Mouse (Mus musculus): Measurements from ENCODE around the gene Ms4a4a. TPM values are rescaled to one million over a fixed set of nuclear protein-coding genes. Genes with fewer than 3 reads are reported as not detected.

Gene Ms4a4a
- polyA plus RNA-seq, 1 experiment = 1.2 TPM

- Histone ChIP-seq H3K27me3 (replicated peaks) (no peaks in the 10 kb centered on the region), H3K36me3 (replicated peaks; ENCODE audit: low read length) (no peaks in the 10 kb centered on the region), H3K4me3 (replicated peaks) (no peak overlapping the region), H3K9me3 (no peaks in the 10 kb centered on the region), H3K4me1 (no peaks in the 10 kb centered on the region)
- TF ChIP-seq FLI1 (IDR thresholded peaks at IDR 0.05; ENCODE audit: low read length) (no peak), GATA1 (IDR thresholded peaks at IDR 0.05; ENCODE audit: borderline replicate concordance, low read length) (no peak)
Measured at GRCm38 (mm10) chr19:11371181-11371580, 4.1 kb upstream of the Ms4a4a start.

DNA sequence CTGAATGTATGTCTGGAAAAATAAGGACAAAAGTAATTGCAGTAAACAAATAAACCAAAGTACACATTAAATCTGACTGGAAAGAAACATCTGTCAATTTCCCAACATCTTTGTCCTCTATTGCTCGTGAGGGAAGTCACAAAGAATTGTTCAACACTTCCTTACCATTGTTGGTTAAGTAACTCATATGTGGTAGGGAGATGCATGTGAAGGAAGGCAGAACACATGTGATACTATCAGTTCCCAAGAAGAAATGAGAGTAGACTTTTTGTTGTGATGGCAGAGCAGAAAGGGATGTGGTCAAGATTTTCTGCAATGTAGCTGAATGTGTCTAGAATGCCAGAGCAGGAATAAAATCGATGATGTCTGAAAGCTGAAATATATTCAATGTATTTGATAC is 1.1 kb downstream of the Ms4a4a start:
- no peaks in the 10 kb centered on the region for H3K27me3 ChIP-seq (replicated peaks)
- TF ChIP-seq FLI1 (IDR thresholded peaks at IDR 0.05; ENCODE audit: low read length) (no peak), GATA1 (IDR thresholded peaks at IDR 0.05; ENCODE audit: borderline replicate concordance, low read length) (no peak)
- H3K4me1 ChIP-seq = no peaks in the 10 kb centered on the region
- no peaks in the 10 kb centered on the region for H3K9me3 ChIP-seq
- H3K4me3 ChIP-seq (replicated peaks) = no peak overlapping the region
- H3K36me3 ChIP-seq (replicated peaks; ENCODE audit: low read length) = no peaks in the 10 kb centered on the region

GRCm38 (mm10) chr19:11387109-11387508 is 11.8 kb downstream of the Ms4a4a start:
- no peaks in the 10 kb centered on the region for H3K36me3 ChIP-seq (replicated peaks; ENCODE audit: low read length)
- H3K27me3 ChIP-seq (replicated peaks) = no peaks in the 10 kb centered on the region
- H3K4me3 ChIP-seq (replicated peaks) = no peak overlapping the region
- H3K9me3 ChIP-seq = no peaks in the 10 kb centered on the region
- TF ChIP-seq FLI1 (IDR thresholded peaks at IDR 0.05; ENCODE audit: low read length) = no peak
- no peak for TF ChIP-seq GATA1 (IDR thresholded peaks at IDR 0.05; ENCODE audit: borderline replicate concordance, low read length)
- no peaks in the 10 kb centered on the region for H3K4me1 ChIP-seq

- TF ChIP-seq GATA1 (IDR thresholded peaks at IDR 0.05; ENCODE audit: borderline replicate concordance, low read length) (no peak), FLI1 (IDR thresholded peaks at IDR 0.05; ENCODE audit: low read length) (no peak)
- Histone ChIP-seq H3K4me3 (replicated peaks) (no peak overlapping the region), H3K36me3 (replicated peaks; ENCODE audit: low read length) (no peaks in the 10 kb centered on the region)
Measured at GRCm38 (mm10) chr19:11387685-11388084, 12.4 kb downstream of the Ms4a4a start.

DNA sequence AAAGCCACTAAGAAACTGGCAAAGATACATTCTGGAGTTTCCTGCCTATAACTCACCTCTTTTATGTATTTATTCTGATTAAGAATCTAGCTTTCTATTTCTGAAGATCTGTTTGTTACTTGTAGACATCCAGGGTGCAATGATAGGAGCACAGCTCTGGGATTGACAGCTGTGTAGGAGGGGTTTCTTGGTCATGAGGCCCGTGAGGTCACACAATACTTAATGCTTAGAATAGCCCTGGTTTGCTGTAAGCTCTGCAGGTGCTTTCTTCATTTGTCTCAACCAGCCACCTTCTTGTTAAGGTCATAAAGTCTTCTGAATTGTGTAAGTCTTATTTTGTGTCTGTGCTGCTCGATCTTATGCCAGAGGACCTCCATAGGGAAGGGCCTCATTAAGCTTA is 13.6 kb downstream of the Ms4a4a start:
- no peak overlapping the region for H3K4me3 ChIP-seq (replicated peaks)
- no peaks in the 10 kb centered on the region for H3K4me1 ChIP-seq
- TF ChIP-seq GATA1 (IDR thresholded peaks at IDR 0.05; ENCODE audit: borderline replicate concordance, low read length) (no peak), FLI1 (IDR thresholded peaks at IDR 0.05; ENCODE audit: low read length) (no peak)
- H3K36me3 ChIP-seq (replicated peaks; ENCODE audit: low read length) = no peaks in the 10 kb centered on the region
- no peaks in the 10 kb centered on the region for H3K9me3 ChIP-seq
- H3K27me3 ChIP-seq (replicated peaks) = no peaks in the 10 kb centered on the region

More at GRCm38 (mm10) chr19:11387685-11388084, 12.4 kb downstream of the Ms4a4a start:
- H3K4me1 ChIP-seq = no peaks in the 10 kb centered on the region
- no peaks in the 10 kb centered on the region for H3K9me3 ChIP-seq
- H3K27me3 ChIP-seq (replicated peaks) = no peaks in the 10 kb centered on the region

DNA sequence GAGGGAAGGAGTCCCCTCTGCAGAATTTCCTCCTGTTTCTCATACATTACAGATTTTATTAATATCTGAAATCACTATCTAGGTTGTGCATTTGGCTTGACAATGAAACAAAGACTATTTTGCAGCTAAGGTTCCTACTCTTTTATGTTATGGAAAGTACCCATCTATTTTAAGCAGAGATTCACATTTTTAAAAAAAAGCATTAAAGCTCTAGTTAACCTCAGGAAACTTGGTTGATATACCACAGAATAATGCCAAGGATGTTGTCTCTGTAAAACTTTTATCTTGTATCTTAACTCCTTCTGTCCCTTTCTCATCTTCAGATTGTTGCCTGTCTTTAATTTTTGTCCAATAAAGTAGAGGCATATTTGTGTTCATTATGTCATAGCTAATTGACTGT is 20.4 kb downstream of the Ms4a4a start:
- TF ChIP-seq FLI1 (IDR thresholded peaks at IDR 0.05; ENCODE audit: low read length) (no peak), GATA1 (IDR thresholded peaks at IDR 0.05; ENCODE audit: borderline replicate concordance, low read length) (no peak)
- H3K27me3 ChIP-seq (replicated peaks) = no peaks in the 10 kb centered on the region
- no peak overlapping the region for H3K4me3 ChIP-seq (replicated peaks)
- no peaks in the 10 kb centered on the region for H3K4me1 ChIP-seq
- H3K9me3 ChIP-seq = no peaks in the 10 kb centered on the region
- H3K36me3 ChIP-seq (replicated peaks; ENCODE audit: low read length) = no peaks in the 10 kb centered on the region

GRCm38 (mm10) chr19:11404527-11404926 is 29.2 kb downstream of the Ms4a4a start, which contains the start of gene Ms4a4c:
Gene Ms4a4c, plus strand, starts transcription at chr19:11404770.
- TF ChIP-seq GATA1 (IDR thresholded peaks at IDR 0.05; ENCODE audit: borderline replicate concordance, low read length) (no peak), FLI1 (IDR thresholded peaks at IDR 0.05; ENCODE audit: low read length) (no peak)
- no peaks in the 10 kb centered on the region for H3K9me3 ChIP-seq
- no peaks in the 10 kb centered on the region for H3K36me3 ChIP-seq (replicated peaks; ENCODE audit: low read length)
- H3K27me3 ChIP-seq (replicated peaks) = no peaks in the 10 kb centered on the region
- no peaks in the 10 kb centered on the region for H3K4me1 ChIP-seq
- H3K4me3 ChIP-seq (replicated peaks) = no peak within 1 kb of the TSS

DNA sequence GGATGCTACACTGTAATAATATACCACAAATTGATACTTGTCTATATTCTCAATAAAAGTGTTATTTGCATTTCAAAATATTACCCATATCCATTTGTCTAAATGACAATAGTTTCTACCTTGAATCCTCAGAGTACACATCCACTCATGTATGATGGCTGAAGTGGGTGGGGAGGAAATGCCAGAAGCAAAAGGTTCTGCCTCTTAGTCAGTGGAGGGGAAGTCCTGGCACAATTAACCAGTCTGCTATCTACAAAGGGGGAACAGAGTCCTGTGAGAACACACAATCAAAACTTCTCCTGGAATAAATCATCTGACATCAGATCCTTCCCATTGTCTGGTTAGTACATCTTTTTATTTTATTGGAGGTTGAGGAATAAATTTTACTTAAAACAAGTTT is 32.1 kb downstream of the Ms4a4a start:
- TF ChIP-seq GATA1 (IDR thresholded peaks at IDR 0.05; ENCODE audit: borderline replicate concordance, low read length) = no peak
- no peak for TF ChIP-seq FLI1 (IDR thresholded peaks at IDR 0.05; ENCODE audit: low read length)
- no peaks in the 10 kb centered on the region for H3K36me3 ChIP-seq (replicated peaks; ENCODE audit: low read length)
- no peaks in the 10 kb centered on the region for H3K27me3 ChIP-seq (replicated peaks)
- no peaks in the 10 kb centered on the region for H3K9me3 ChIP-seq
- no peak overlapping the region for H3K4me3 ChIP-seq (replicated peaks)
- H3K4me1 ChIP-seq = no peaks in the 10 kb centered on the region

- no peak overlapping the region for H3K4me3 ChIP-seq (replicated peaks)
- no peaks in the 10 kb centered on the region for H3K9me3 ChIP-seq
- H3K4me1 ChIP-seq = no peaks in the 10 kb centered on the region
- no peaks in the 10 kb centered on the region for H3K36me3 ChIP-seq (replicated peaks; ENCODE audit: low read length)
- no peaks in the 10 kb centered on the region for H3K27me3 ChIP-seq (replicated peaks)
- TF ChIP-seq FLI1 (IDR thresholded peaks at IDR 0.05; ENCODE audit: low read length) = no peak
- no peak for TF ChIP-seq GATA1 (IDR thresholded peaks at IDR 0.05; ENCODE audit: borderline replicate concordance, low read length)
Measured at GRCm38 (mm10) chr19:11408591-11408990, 33.3 kb downstream of the Ms4a4a start.

DNA sequence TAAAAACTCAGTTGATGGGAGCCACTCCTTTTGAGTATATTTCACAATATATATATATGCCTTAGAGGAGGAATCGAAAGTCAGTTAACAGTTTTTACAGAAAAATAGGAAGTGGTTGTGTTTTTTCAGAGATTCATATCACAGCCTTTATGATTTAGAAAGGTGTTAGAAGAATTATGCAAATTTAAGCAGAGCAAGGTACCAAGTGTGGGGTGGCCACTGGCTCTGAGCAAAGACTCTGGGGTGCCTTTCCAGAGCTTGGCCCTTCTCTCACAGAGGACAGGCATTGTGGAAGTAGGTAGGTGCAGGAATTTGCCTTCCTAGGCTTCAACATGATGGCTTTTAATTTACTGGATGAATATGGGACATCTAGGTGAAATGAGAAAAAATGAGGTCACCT is 36.3 kb downstream of the Ms4a4a start:
- no peaks in the 10 kb centered on the region for H3K27me3 ChIP-seq (replicated peaks)
- no peak overlapping the region for H3K4me3 ChIP-seq (replicated peaks)
- no peak for TF ChIP-seq FLI1 (IDR thresholded peaks at IDR 0.05; ENCODE audit: low read length)
- TF ChIP-seq GATA1 (IDR thresholded peaks at IDR 0.05; ENCODE audit: borderline replicate concordance, low read length) = no peak
- H3K36me3 ChIP-seq (replicated peaks; ENCODE audit: low read length) = no peaks in the 10 kb centered on the region
- no peaks in the 10 kb centered on the region for H3K4me1 ChIP-seq
- H3K9me3 ChIP-seq = no peaks in the 10 kb centered on the region

- no peaks in the 10 kb centered on the region for H3K9me3 ChIP-seq
- no peaks in the 10 kb centered on the region for H3K4me1 ChIP-seq
- H3K4me3 ChIP-seq (replicated peaks) = no peak overlapping the region
- no peak for TF ChIP-seq GATA1 (IDR thresholded peaks at IDR 0.05; ENCODE audit: borderline replicate concordance, low read length)
- no peak for TF ChIP-seq FLI1 (IDR thresholded peaks at IDR 0.05; ENCODE audit: low read length)
- no peaks in the 10 kb centered on the region for H3K36me3 ChIP-seq (replicated peaks; ENCODE audit: low read length)
- H3K27me3 ChIP-seq (replicated peaks) = no peaks in the 10 kb centered on the region
Measured at GRCm38 (mm10) chr19:11414084-11414483, 38.8 kb downstream of the Ms4a4a start.

Data from megakaryocyte, embryonic 14.5 days (primary cell).